15 mouse cellular contexts compared by ENCODE assay signal in genomic region chr11:52401476-52401875, GRCm38 (mm10).
"Had no signal": no experiment of that assay in that cellular context is flagged by ENCODE, and none has a peak within 500 bp of the region (broad histone marks: within the 10 kb centered on the region; RNA-seq: fewer than 3 reads in every experiment).

No protein-coding gene starts in this region.

- H3K4me2 ChIP-seq: intestine, embryonic 15.5 days; limb, embryonic 13.5 days; liver, embryonic 11.5 days; liver, embryonic 15.5 days; lung, embryonic 14.5 days; midbrain, embryonic 11.5 days had no signal

- H3K27me3 ChIP-seq: intestine, embryonic 15.5 days; limb, embryonic 13.5 days; liver, embryonic 15.5 days had no signal

- ATAC-seq: hindbrain, embryonic 16.5 days; intestine, embryonic 15.5 days had no signal

- H3K9ac ChIP-seq: intestine, embryonic 15.5 days; limb, embryonic 13.5 days; liver, embryonic 15.5 days; lung, embryonic 14.5 days had no signal

- DNase-seq: layer of hippocampus, adult 9-11 months; lung, embryonic 14.5 days; lung, postnatal 14 days; midbrain, embryonic 14.5 days; thymus, adult 18-20 months; thymus, postnatal 36 days had no signal

- H3K9me3 ChIP-seq: intestine, embryonic 15.5 days; limb, embryonic 10.5 days; limb, embryonic 13.5 days; liver, embryonic 15.5 days had no signal

- H3K4me3 ChIP-seq: intestine, embryonic 15.5 days; layer of hippocampus, adult 2 months; limb, embryonic 10.5 days; limb, embryonic 13.5 days; liver, embryonic 15.5 days had no signal

- H3K27ac ChIP-seq: intestine, embryonic 15.5 days; kidney, postnatal 0 days; layer of hippocampus, adult 2 months; limb, embryonic 10.5 days; limb, embryonic 13.5 days; liver, embryonic 15.5 days had no signal
